Mouse (Mus musculus): Measurements from ENCODE around the gene Tlr6. TPM values are rescaled to one million over a fixed set of nuclear protein-coding genes. Genes with fewer than 3 reads are reported as not detected.
A peak's percentile ranks its signal among the peaks of the same experiment; 100 is the strongest.

Tlr6 gene
- polyA plus RNA-seq, 1 experiment: 0.41 TPM

GRCm38 (mm10) chr5:64963735-64964134 is 3.8 kb upstream of the Tlr6 start:
- Histone ChIP-seq H3K27ac (ENCODE audit: insufficient read depth, low read depth, low read length) (no peak overlapping the region), H3K27me3 (replicated peaks; ENCODE audit: control insufficient read depth, insufficient read depth, low read length) (no peaks in the 10 kb centered on the region; the same call in 1 of the 2 replicates), H3K36me3 (ENCODE audit: control insufficient read depth, insufficient read depth, low read length) (no peaks in the 10 kb centered on the region), H3K4me3 (ENCODE audit: insufficient read depth, low read depth, low read length) (no peak overlapping the region), H3K4me1 (ENCODE audit: control insufficient read depth, insufficient read depth, low read length) (no peaks in the 10 kb centered on the region)
- no peak for DNase-seq
- whole genome bisulfite sequencing: 91% methylated on average over 3 of the region's 3 CpGs
- no peak for TF ChIP-seq CTCF (conservative IDR thresholded peaks at IDR 0.05; ENCODE audit: insufficient read depth, insufficient read length, low read depth, low read length)
- TF ChIP-seq POLR2A (IDR thresholded peaks at IDR 0.05; ENCODE audit: low read depth, low read length): no peak

GRCm38 (mm10) chr5:64963271-64963670 is 3.4 kb upstream of the Tlr6 start:
- WGBS: 90% methylated on average over 5 of the region's 5 CpGs
- no peak; the same call in 1 of the 2 replicates for TF ChIP-seq CTCF (conservative IDR thresholded peaks at IDR 0.05; ENCODE audit: insufficient read depth, insufficient read length, low read depth, low read length)
- TF ChIP-seq POLR2A (IDR thresholded peaks at IDR 0.05; ENCODE audit: low read depth, low read length): no peak
- H3K4me3 ChIP-seq (ENCODE audit: insufficient read depth, low read depth, low read length): no peak overlapping the region
- no peaks in the 10 kb centered on the region for H3K36me3 ChIP-seq (ENCODE audit: control insufficient read depth, insufficient read depth, low read length)
- DNase-seq: no peak
- H3K27me3 ChIP-seq (replicated peaks; ENCODE audit: control insufficient read depth, insufficient read depth, low read length): no peaks in the 10 kb centered on the region; the same call in 1 of the 2 replicates
- no peaks in the 10 kb centered on the region for H3K4me1 ChIP-seq (ENCODE audit: control insufficient read depth, insufficient read depth, low read length)
- no peak overlapping the region for H3K27ac ChIP-seq (ENCODE audit: insufficient read depth, low read depth, low read length)

- WGBS: 86% methylated on average over 13 of the region's 13 CpGs
- H3K4me3 ChIP-seq (ENCODE audit: insufficient read depth, low read depth, low read length): no peak overlapping the region
- H3K36me3 ChIP-seq (ENCODE audit: control insufficient read depth, insufficient read depth, low read length): no peaks in the 10 kb centered on the region
- peak; percentile 13 for DNase-seq
- no peaks in the 10 kb centered on the region for H3K4me1 ChIP-seq (ENCODE audit: control insufficient read depth, insufficient read depth, low read length)
- H3K27ac ChIP-seq (ENCODE audit: insufficient read depth, low read depth, low read length): no peak overlapping the region; the same call in 1 of the 2 replicates
- no peaks in the 10 kb centered on the region; the same call in 1 of the 2 replicates for H3K27me3 ChIP-seq (replicated peaks; ENCODE audit: control insufficient read depth, insufficient read depth, low read length)
- no peak for TF ChIP-seq POLR2A (IDR thresholded peaks at IDR 0.05; ENCODE audit: low read depth, low read length)
- no peak for TF ChIP-seq CTCF (conservative IDR thresholded peaks at IDR 0.05; ENCODE audit: insufficient read depth, insufficient read length, low read depth, low read length)
Observed at GRCm38 (mm10) chr5:64960857-64961391, 1.0 kb upstream of the Tlr6 start.

- no peak for TF ChIP-seq CTCF (conservative IDR thresholded peaks at IDR 0.05; ENCODE audit: insufficient read depth, insufficient read length, low read depth, low read length)
- no peak for TF ChIP-seq POLR2A (IDR thresholded peaks at IDR 0.05; ENCODE audit: low read depth, low read length)
- Histone ChIP-seq H3K4me3 (ENCODE audit: insufficient read depth, low read depth, low read length) (peak overlapping the region; percentile 33; the same call in 1 of the 2 replicates), H3K36me3 (ENCODE audit: control insufficient read depth, insufficient read depth, low read length) (no peaks in the 10 kb centered on the region), H3K4me1 (ENCODE audit: control insufficient read depth, insufficient read depth, low read length) (no peaks in the 10 kb centered on the region), H3K27me3 (replicated peaks; ENCODE audit: control insufficient read depth, insufficient read depth, low read length) (no peaks in the 10 kb centered on the region; the same call in 1 of the 2 replicates), H3K27ac (ENCODE audit: insufficient read depth, low read depth, low read length) (peak overlapping the region; percentile 27; the same call in 1 of the 2 replicates)
- peak; percentile 56 for DNase-seq
- 58% methylated on average over 22 of the region's 22 CpGs for WGBS
Observed at GRCm38 (mm10) chr5:64958991-64959842, 680 bp downstream of the Tlr6 start.

- H3K27ac ChIP-seq (ENCODE audit: insufficient read depth, low read depth, low read length): no peak overlapping the region
- DNase-seq: no peak
- TF ChIP-seq CTCF (conservative IDR thresholded peaks at IDR 0.05; ENCODE audit: insufficient read depth, insufficient read length, low read depth, low read length): no peak
- TF ChIP-seq POLR2A (IDR thresholded peaks at IDR 0.05; ENCODE audit: low read depth, low read length): no peak
- no peak overlapping the region for H3K4me3 ChIP-seq (ENCODE audit: insufficient read depth, low read depth, low read length)
- H3K36me3 ChIP-seq (ENCODE audit: control insufficient read depth, insufficient read depth, low read length): no peaks in the 10 kb centered on the region
- no peaks in the 10 kb centered on the region for H3K4me1 ChIP-seq (ENCODE audit: control insufficient read depth, insufficient read depth, low read length)
- WGBS: 78% methylated on average over 8 of the region's 8 CpGs
- no peaks in the 10 kb centered on the region for H3K27me3 ChIP-seq (replicated peaks; ENCODE audit: control insufficient read depth, insufficient read depth, low read length)
Observed at GRCm38 (mm10) chr5:64954931-64955330, 5.0 kb downstream of the Tlr6 start.

- H3K36me3 ChIP-seq (ENCODE audit: control insufficient read depth, insufficient read depth, low read length): no peaks in the 10 kb centered on the region
- WGBS: 87% methylated on average over 5 of the region's 5 CpGs
- no peak for DNase-seq
- H3K27me3 ChIP-seq (replicated peaks; ENCODE audit: control insufficient read depth, insufficient read depth, low read length): no peaks in the 10 kb centered on the region
- no peak overlapping the region for H3K27ac ChIP-seq (ENCODE audit: insufficient read depth, low read depth, low read length)
- no peak overlapping the region for H3K4me3 ChIP-seq (ENCODE audit: insufficient read depth, low read depth, low read length)
- TF ChIP-seq CTCF (conservative IDR thresholded peaks at IDR 0.05; ENCODE audit: insufficient read depth, insufficient read length, low read depth, low read length): no peak
- TF ChIP-seq POLR2A (IDR thresholded peaks at IDR 0.05; ENCODE audit: low read depth, low read length): no peak
- H3K4me1 ChIP-seq (ENCODE audit: control insufficient read depth, insufficient read depth, low read length): no peaks in the 10 kb centered on the region
Observed at GRCm38 (mm10) chr5:64951486-64951885, 8.4 kb downstream of the Tlr6 start.

GRCm38 (mm10) chr5:64932775-64933174 is 27.1 kb downstream of the Tlr6 start:
- no peak overlapping the region for H3K27ac ChIP-seq (ENCODE audit: insufficient read depth, low read depth, low read length)
- no peaks in the 10 kb centered on the region for H3K27me3 ChIP-seq (replicated peaks; ENCODE audit: control insufficient read depth, insufficient read depth, low read length)
- TF ChIP-seq POLR2A (IDR thresholded peaks at IDR 0.05; ENCODE audit: low read depth, low read length) (no peak), CTCF (conservative IDR thresholded peaks at IDR 0.05; ENCODE audit: insufficient read depth, insufficient read length, low read depth, low read length) (no peak)
- no peaks in the 10 kb centered on the region for H3K36me3 ChIP-seq (ENCODE audit: control insufficient read depth, insufficient read depth, low read length)
- no peak for DNase-seq
- no peaks in the 10 kb centered on the region for H3K4me1 ChIP-seq (ENCODE audit: control insufficient read depth, insufficient read depth, low read length)
- 85% methylated on average over 15 of the region's 15 CpGs for WGBS
- H3K4me3 ChIP-seq (ENCODE audit: insufficient read depth, low read depth, low read length): no peak overlapping the region

Data from kidney, adult 2 months (tissue).